Comparison of ENCODE assay signal across 18 mouse cellular contexts in genomic region chr9:84036046-84036445, GRCm38 (mm10).
"Had no signal": no experiment of that assay in that cellular context is flagged by ENCODE, and none has a peak within 500 bp of the region (broad histone marks: within the 10 kb centered on the region; RNA-seq: fewer than 3 reads in every experiment).

No protein-coding gene starts in this region.

- H3K27ac ChIP-seq: kidney, embryonic 15.5 days; left cerebral cortex, adult 2 months; liver, embryonic 13.5 days; lung, embryonic 15.5 days; macrophage; midbrain, embryonic 12.5 days; midbrain, embryonic 15.5 days; neural tube, embryonic 12.5 days; neural tube, embryonic 15.5 days had no signal

- H3K9ac ChIP-seq: kidney, embryonic 15.5 days; liver, embryonic 13.5 days; lung, embryonic 15.5 days; midbrain, embryonic 12.5 days; midbrain, embryonic 15.5 days; neural tube, embryonic 12.5 days; neural tube, embryonic 15.5 days had no signal

- ATAC-seq: midbrain, embryonic 15.5 days had no signal

- H3K27me3 ChIP-seq: kidney, embryonic 15.5 days; liver, embryonic 13.5 days; lung, embryonic 15.5 days; midbrain, embryonic 12.5 days; midbrain, embryonic 15.5 days; neural tube, embryonic 12.5 days; neural tube, embryonic 15.5 days had no signal

- H3K4me2 ChIP-seq: kidney, embryonic 15.5 days; liver, embryonic 13.5 days; lung, embryonic 15.5 days; midbrain, embryonic 12.5 days; midbrain, embryonic 15.5 days; neural tube, embryonic 12.5 days; neural tube, embryonic 15.5 days had no signal

- H3K4me3 ChIP-seq: kidney, embryonic 15.5 days; left cerebral cortex, adult 2 months; liver, embryonic 13.5 days; lung, embryonic 15.5 days; midbrain, embryonic 12.5 days; midbrain, embryonic 15.5 days; neural tube, embryonic 12.5 days; neural tube, embryonic 15.5 days had no signal

- H3K9me3 ChIP-seq: kidney, embryonic 15.5 days; liver, embryonic 13.5 days; lung, embryonic 15.5 days; midbrain, embryonic 12.5 days; midbrain, embryonic 15.5 days; neural tube, embryonic 12.5 days; neural tube, embryonic 15.5 days had no signal

- DNase-seq: kidney, adult 8-10 months; kidney, postnatal 10 days; kidney, postnatal 36 days; layer of hippocampus, postnatal 36 days; liver, embryonic 13.5 days; lung, postnatal 14 days; right cerebral cortex, adult 18-20 months; right cerebral cortex, postnatal 14 days; right cerebral cortex, postnatal 4 days; thymus, postnatal 36 days had no signal

- H3K4me1 ChIP-seq: liver, embryonic 13.5 days had no signal

- H3K36me3 ChIP-seq: kidney, embryonic 15.5 days; liver, embryonic 13.5 days; lung, embryonic 15.5 days; midbrain, embryonic 12.5 days; midbrain, embryonic 15.5 days; neural tube, embryonic 12.5 days; neural tube, embryonic 15.5 days had no signal
